Mouse (Mus musculus) spleen, adult 12 weeks (tissue): ENCODE measurements around the gene Pigp.
"Not testable (repeated sequence)": the region's sequence is repeated elsewhere in the genome, so short reads cannot be mapped to it uniquely, and the experiment has no call there.

ENCODE experiments used
- DNase-seq: peaks from one replicate; pipeline ENCODE4 v3.0.0; 2022; ENCODE audit warnings: low spot score

Gene Pigp

DNA sequence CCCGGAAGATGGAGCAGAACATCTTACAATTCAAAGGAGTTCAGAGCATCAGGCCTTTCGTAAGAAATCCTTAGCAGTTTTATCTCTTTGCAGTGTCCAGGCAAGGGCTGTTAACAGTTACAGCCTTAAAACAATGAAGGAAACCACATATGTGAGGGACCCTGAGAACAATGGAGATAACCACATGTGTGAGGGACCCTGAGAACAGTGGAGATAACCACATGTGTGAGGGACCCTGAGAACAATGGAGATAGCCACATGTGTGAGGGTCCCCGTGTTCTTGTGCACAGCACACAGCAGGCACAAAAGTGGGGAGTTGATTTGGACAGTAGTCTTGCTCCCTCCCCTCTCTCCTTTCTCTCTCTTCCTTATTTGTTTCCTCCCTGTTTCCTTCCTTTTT lies 13.6 kb downstream of the Pigp start:
- DNase-seq, result no peak

DNA sequence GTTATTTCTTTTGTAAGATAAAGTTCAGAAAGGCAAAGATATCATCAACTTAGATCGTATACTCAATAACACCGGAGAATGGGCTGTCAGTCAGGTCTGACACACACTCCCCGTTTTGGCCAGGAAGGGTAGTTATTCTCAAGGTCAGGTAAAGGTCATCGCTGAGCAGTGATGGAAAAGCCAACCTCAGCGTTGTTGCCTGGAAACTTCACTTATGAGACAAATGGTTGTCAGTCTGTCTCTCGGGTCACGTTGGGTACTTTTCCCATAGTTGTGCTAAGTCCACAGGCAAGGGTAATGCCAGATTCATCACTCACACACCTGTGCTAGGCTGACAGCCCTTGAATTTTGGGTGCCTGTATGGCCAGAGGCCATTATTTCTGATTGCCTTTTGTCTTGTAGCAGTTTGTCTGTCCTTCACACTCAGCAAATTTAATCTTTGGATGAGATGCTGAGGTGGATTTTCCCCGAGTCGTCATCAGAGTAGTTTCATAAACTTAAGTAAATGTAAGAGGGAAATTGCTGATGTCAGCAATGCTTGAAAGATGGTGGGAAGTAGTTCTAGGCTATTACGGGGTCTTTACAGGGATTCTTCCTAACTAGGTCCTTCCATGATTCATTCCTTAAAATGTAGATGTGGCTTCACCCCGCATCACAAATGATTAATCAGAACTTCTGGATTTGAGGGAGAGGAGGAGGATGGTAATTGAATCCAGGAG lies 14.7 kb downstream of the Pigp start:
- no peak for DNase-seq

DNA sequence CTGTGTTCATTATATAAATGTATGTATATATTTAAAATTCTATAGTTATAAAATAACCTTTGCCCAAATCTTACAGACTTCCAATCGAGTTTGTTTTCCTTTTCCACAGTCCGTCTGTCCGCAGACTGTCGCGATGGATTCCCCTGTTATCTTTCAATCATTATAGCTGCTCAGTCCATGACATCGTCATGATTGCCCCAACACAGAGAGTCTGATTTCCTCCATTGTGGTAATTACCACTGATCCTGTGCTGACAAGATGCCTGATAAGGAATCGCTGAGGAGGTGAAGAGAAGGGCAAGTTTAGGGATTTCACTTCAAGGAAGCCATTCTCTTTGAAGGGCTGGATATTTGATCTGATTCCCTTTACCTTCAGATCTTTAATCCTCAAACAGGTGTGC lies 15.6 kb downstream of the Pigp start:
- no peak for DNase-seq

DNA sequence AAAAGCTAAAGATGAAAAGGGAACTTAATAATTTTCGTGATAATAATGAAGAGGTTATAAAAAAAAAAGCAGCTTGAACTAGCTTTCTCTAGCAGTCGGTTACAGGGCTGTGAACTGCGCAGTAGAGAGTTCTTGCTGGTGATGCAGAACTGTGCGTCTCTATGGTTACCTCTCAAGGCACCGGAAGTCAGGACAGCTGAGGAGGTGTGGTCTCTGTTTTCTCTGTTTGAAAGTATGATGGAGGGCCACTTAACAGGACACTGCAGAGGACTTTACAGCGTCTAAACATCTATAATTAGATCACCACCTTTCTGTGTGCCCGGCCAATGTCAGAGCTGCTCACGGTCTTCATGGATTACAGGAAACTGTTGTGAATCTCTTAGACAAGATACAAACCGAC lies 17.2 kb downstream of the Pigp start:
- peak; percentile 17 for DNase-seq

DNA sequence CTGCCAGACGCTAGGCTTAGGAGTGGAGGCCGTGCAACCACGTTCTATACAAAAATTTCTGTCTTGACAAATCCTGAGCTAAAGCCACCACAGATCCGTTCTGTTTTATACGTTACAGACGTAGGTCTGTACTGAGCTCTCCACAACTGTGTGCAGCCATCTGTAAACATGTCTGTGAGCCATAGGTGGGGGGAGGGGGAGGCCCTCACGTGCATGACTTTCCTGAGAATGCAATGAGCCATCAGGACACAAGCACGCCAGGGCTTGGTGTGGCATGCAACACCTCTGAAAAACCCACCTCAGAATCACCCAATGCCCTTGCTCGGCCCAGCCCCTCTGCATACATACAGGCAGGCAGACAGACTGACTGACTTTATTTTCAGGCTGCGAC lies 21.4 kb downstream of the Pigp start:
- no peak for DNase-seq

DNA sequence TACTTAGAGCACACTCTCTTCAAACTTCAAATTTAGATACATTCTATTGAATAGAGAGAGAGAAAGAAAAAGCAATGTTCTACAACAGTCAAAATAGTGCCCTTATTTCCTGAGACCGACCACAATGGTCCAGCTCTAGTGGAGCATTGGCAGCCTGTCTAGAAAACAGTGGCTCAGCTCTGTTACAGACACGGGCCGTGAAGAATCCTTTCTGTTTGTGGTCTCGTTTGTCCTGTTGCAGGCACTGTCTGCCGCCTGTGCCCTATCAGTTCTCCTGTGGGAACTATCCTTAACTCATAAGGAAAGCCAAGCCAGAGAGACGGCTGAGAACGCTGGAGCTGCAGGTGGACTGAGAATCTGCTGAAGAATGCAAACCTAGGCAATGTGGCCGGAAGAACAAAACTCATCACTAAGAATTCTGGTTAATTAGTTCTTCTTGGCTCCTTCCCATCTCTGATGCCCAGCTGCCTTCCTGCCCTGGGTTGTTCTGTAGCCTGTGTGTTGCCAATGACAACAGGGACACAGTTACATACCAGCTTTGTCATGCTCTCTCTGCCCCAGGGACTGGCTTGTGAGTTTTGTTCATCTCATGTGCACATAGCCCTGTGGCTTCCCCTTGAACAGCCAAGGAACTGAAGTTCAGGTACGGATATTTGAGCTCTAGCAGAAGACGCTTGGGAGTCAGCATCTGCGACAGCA lies 21.9 kb downstream of the Pigp start:
- no peak for DNase-seq

DNA sequence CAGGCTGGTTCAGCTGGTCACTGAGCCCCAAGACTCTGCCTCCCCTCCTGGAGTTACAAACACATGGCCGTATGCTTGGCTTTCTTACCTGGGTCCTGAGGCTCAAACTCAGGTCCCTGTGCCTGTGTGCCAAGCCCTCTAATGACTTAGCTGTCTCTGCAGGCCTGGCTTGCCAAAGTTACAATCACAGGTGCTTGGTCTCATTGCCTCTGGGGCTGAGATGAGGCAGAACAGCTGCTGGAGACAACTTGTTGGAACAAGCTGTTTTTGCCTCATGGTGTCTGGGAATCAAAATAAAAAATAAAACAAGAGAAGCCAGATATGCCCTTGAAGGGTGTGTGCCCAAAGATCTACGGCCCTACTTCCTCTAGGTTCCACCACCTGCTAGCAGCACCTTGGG lies 22.9 kb downstream of the Pigp start:
- DNase-seq, result no peak

DNA sequence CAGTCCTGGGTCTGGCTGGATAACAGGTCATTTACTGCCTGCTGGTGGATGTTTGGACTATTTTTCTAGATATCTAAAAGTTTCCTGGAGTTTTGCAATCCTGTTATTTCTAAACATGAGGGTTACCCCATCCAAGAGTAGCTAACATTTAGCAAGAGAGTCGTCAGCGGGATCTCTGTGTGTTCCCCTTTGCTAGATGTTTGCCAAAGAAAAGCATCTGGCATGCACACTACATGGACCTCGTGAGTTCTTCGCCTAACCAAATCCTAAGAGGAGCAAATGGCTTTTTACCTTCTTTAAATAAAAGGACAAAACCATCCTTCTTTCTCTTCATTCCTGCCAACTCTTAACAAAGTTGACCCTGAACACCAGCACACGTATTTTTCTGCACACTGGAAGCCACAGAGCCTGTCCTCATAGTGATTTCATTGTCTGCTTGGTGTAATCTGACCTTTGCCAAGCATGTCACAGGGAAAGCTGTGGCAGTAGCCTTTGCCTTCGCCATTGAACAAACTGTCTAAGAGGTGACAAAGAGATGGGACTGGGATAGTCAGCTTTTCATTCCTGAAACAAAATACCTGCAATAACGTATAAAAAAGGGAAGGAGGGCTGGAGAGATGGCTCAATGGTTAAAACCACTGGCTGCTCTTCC lies 24.4 kb downstream of the Pigp start:
- DNase-seq, result no peak

DNA sequence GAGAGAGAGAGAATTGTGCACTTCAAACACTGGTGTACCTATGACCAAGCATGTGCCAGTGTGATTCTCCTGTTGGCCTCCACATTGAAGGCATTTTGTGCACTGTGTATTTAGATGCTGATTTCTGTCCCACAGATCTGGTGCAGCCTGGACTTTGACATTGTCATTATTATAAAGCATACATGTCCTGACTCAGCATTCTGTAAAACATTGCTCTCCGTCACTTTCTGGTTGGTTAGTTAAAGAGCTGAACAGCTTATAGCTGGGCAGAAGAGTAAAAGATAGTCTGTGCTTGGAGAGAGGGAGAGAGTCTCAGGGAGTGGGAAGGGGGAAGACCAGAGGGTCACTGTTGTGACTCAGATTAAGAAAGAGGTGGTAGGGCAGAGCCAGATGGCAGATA lies 25.9 kb downstream of the Pigp start:
- DNase-seq, result no peak

DNA sequence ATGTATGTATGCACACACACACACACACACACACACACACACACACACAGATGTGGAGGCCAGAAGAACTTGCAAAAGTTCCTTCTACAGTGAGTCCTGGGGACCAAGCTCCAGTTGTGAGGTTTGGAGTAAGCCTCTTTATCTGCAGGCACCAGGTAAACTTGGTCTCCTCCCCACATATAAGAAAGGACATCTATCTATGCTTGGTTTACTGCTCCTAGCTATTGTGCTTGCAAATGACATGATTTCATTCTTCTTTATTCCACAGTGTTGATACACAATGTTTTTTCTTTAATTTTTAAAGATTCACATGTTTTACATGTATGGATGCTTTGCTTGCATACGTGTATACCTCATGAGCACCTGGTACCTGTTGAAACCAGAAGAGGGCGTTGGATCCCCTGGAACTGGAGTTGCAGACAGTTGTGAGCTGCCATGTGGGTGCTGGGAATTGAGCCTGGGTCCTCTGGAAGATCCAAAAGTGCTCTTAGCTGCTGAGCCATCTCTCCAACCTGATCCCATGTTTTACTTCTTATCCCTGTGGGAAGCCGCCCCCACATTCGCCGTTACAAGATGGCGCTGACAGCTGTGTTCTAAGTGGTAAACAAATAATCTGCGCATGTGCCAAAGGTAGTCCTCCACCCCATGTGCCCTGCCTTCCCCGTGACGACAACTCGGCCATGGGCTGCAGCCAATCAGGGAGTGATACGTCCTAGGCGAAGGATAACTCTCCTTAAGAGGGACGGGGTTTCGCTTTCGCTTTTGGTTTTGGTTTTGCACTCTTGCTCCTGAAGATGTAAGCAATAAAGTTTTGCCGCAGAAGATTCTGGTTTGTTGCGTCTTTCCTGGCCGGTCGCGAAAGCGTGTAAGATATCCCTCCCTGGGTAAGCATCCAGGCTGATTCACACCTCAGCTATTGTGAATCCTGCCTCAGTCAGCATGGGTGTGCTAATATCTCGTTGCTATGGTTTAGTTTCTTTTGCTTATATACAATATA lies 32.2 kb downstream of the Pigp start:
- DNase-seq, result not testable (repeated sequence)

DNA sequence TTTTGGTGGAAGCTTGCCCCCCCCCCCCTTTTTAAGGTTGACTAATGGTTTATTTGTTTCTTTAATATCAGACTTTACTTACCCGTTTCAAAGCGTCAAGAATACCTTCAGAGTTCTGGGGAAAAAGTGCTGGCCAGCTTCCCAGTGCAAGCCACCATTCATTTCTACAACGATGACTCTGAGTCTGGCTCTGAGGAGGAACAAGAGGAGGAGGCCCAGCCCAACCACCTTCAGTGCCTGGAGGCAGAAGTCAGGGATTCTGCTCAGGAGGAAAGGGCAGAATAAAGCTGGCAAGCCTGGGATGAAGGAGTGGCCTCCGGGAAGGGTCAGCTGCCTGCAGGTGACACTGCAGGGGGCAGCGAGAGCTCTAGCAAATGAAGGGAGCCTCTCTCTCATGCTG lies 36.0 kb downstream of the Pigp start:
- no peak for DNase-seq

DNA sequence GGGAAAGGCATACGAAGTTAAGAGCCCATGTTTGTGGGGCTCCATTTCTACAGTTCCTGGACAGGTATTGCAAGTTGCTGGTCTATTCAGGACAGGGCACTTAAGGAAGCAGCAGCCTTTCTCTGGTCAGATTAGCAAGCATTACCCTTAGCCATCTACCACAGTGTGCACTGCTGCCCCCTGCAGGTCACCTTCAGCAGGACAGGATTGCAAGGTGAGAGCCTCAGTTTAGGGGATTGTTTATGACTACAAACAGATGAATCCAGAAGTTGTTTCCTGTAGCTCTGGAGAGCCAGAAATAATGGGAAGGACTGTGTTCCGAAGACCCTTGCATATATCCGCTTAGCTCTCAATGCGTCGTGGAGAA lies 39.8 kb downstream of the Pigp start:
- DNase-seq, result peak; percentile 72

DNA sequence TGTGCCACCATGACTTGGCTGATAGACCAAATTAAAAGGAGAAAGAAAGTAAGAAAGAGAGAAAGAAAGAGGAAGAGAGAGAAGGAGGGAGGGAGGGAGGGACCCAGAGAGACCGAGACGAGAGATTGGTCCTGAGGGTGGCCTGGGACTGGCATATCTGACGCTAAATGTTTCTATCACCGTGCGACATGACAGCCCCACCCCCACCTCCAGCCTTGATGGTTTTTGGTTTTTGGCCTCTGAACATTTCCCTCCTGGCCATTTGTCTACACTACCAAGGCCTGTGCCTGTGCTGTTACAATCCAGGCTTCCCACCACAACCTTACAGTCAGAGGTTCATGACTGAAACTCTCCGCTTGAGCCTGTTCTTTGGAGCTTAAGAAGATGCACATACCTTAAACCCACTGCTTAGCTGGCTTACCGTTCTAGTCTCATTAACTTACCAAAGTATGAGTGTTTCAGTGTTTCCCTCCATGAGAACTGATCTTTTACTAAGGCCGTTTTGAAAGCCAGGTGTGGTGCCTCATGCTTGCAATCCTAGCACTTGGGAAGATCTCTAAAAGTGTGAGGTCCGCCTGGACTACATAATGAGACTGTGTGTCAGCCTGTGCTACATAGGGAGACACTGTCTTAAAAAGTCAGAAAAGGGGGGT lies 40.3 kb downstream of the Pigp start:
- no peak for DNase-seq

DNA sequence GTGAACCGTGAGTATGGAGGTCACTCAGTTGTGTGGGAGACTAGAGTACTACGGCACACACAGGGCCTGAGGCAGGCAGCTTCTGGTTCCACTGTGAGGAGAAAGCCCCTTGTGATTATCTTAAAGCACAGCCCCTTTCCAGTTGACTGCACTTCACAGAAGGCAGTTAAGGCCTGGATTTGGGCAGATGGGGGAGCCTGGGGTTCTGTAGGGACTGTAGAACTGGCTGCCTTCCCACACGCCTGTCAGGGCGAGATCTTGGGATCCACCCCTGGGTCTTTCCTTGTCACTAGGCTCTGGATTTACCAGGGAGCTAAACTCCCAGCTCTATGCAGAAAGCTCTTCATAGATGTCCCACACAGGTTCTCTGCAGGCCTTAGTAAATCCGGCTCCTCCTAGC lies 41.2 kb downstream of the Pigp start:
- DNase-seq, result no peak

DNA sequence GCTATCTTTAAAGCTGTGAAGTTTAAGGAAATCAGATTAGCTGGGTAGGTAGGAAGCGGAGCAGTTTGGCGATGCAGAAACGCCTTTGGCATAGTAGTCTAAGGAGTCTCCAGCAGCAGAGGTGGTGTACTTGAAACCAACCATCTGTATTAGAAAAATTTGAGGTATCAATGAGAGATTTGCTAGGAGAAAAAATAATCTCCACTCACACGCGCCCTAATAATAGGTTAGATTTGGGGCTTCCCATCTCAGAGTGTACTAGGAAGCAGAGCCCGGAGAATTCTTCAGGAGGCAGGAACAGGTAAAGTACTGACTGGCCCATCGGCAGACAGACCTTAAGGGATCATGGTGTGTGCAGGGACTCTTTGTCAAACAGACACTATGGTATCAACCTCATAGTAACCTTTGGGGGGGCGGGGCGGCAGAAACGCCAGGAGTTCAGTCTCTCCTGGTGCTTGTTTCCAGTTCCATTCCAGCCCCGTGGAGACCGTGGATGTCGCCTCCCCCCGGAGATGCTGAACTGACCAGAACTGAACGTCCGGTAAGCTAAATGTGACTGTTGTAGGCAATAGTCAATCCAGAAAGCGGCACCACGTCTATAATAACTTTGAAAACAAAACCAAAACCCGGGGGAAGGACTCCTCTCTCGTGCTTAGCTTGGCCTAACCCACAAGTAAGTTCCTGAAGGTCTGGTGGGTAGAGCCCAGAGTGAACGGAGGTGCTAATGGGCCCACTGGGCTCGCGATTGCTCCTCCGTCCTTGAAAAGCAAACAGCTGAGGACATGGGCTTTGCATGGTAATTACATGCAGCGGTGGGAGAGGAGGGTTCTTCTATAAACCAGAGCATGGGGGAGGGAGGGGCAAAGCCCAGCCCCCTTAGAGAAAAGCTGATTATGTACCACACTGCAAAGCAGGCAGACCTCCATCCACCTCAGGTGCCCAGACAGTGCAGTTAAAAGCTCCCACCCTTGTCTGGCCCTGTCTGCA lies 42.5 kb downstream of the Pigp start:
- DNase-seq, result no peak

DNA sequence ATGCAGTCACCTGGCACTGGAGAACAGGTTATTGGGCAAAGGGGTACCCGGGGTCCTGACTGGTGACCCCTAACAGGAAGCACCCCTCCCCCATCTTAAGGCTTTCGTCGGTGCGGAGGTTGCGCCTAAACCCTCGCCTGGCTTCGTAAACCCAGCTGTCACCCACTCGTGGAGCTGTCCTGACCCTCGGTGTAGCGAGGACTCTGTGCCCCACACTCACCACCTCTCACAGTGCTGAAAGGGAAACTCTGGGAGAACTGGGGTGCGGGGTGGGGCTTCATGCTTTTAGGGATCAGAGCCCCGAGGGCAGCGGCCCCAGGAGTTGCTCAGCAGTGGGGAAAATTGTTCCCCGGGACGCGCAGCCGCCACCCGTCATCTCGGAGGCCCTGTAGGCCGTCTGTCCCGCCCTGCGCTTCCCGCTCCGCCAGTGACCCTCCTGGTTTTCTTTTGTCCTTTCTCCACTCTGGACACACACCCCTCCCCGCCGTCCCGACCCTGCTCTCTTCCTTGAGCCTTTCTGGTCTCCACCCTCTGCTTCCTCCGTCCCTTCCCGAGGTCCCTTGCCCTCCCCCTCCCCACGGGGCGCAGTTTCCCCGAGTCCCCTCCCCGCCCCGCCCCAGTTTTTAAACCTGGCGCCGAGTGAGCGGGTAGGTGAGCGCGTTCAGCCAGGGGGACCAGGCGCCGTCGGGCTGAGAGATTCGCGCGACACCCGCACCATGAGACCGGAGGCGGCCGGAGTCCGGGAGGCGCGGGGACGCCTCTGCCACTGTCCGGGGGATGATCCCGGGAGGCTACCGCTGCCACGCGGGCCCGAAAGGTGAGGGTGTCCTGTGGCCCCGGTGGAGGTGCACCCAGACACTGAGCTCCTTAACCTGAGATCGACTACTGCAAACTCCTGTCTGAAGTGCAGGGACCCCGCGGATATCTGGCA lies 43.6 kb downstream of the Pigp start, which contains the start of gene Ripply3:
Gene Ripply3 (plus strand): TSS at position 640 of the 931 bp plus-strand sequence.
- no peak for DNase-seq

DNA sequence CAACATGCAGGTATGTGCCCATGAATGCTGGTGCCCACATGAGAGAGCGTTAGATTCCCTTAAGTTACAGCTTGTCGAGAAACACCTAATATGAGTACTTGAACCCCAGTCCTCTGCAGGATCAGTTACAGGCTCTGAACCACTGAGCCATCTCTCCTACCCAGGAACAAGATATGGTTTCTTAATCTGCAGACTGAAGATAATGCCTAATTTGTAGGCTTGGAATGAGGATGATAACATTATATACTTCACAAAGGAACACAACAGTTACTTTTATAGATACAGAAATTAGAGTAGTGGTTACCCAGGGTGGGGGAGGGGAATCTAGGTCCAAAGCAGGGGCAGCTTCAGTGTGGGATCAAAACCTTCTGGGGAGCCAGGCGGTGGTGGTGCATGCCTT lies 45.6 kb downstream of the Pigp start:
- DNase-seq, result no peak

DNA sequence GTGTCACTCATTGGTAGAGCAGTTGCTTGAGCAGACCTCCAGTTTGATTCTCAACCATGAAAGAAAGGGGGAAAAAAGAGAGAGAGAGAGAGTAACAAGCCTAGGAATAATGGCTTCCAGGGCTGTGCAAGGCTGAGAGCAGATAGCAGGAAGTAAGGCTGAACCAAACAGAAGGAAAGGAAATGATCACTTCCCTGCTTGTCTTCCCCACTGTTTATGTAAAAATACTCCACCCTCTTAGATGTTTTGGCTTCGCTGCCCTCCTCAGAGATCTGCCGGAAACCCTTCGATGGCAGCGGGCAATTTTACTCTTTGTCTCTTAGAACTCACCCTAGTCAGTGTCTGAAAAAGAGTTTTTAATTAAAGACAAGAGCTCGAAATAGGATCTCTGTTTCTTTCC lies 48.0 kb downstream of the Pigp start:
- no peak for DNase-seq

DNA sequence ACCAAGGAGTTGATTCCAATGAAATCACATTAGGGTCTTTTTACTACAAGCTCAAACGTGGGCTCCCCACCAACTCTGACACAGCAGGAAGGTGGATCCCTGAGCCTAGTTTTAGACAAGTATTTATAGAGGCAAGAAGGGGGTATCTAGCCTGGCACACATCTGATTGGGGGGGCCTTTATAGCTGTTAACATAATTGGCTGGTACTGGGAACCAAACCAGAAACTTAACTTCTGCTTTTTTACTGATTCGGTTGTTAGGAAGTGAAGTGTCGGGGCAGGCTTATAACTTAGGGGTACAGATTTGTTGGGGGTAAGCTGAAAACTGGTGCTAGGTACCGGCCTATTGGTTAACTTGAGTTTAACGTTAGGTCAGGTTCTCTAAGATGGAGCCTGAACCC lies 51.4 kb downstream of the Pigp start:
- no peak for DNase-seq
